Mouse (Mus musculus) intestine, embryonic 14.5 days (tissue): Measurements from ENCODE around the gene Snai3. TPM values are rescaled to one million over a fixed set of nuclear protein-coding genes. Genes with fewer than 3 reads are reported as not detected.

ENCODE experiments used
- ATAC-seq: fragments of 200-750 bp; cut with Nextera tagmentation; replicated peaks from 2 replicates; pipeline ENCODE4 v1.8.0; 2017; ENCODE audit warnings: low read depth, moderate number of reproducible peaks, moderate TSS enrichment, moderate library complexity; ENCODE audit not compliant: low FRiP score, low TSS enrichment
- DNase-seq: peaks from one replicate; pipeline ENCODE4 v3.0.0-alpha.2; 2018; ENCODE audit warnings: low spot score
- H3K27ac ChIP-seq: fragments of 300-500 bp; sonication (generic); 2 replicates; pipeline ENCODE4 v1.5.1; 2014; ENCODE audit warnings: low read depth, mild to moderate bottlenecking, control low read depth
- H3K27me3 ChIP-seq: fragments of 300-500 bp; sonication (generic); replicated peaks from 2 replicates; pipeline ENCODE4 v1.6.1; 2014; ENCODE audit warnings: low read length, control low read depth; ENCODE audit not compliant: control insufficient read depth, insufficient read depth
- H3K36me3 ChIP-seq: fragments of 300-500 bp; sonication (generic); 2 replicates; pipeline ENCODE4 v1.6.1; 2014; ENCODE audit warnings: low read length, control low read depth; ENCODE audit not compliant: control insufficient read depth, insufficient read depth
- H3K4me1 ChIP-seq: fragments of 300-500 bp; sonication (generic); replicated peaks from 2 replicates; pipeline ENCODE4 v1.6.1; 2014; ENCODE audit warnings: low read length, control low read depth, mixed read lengths; ENCODE audit not compliant: control insufficient read depth, insufficient read depth
- H3K4me2 ChIP-seq: fragments of 300-500 bp; sonication (generic); 2 replicates; pipeline ENCODE4 v1.6.1; 2014; ENCODE audit warnings: low read length
- H3K4me3 ChIP-seq: fragments of 300-500 bp; sonication (generic); 2 replicates; pipeline ENCODE4 v1.5.1; 2014; ENCODE audit warnings: low read depth, low read length, control low read depth, mixed read lengths
- H3K9ac ChIP-seq: fragments of 300-500 bp; sonication (generic); 2 replicates; pipeline ENCODE4 v1.6.1; 2014; ENCODE audit warnings: mild to moderate bottlenecking, low read length
- H3K9me3 ChIP-seq: fragments of 300-500 bp; sonication (generic); 2 replicates; pipeline ENCODE4 v1.6.1; 2016; ENCODE audit warnings: low read length, control low read depth; ENCODE audit not compliant: control insufficient read depth
- WGBS: fragments of 180-500 bp; shearing (Covaris S2); extraction: QIAGEN DNeasy Blood & Tissue Kit; methylation state at CpG from one replicate; pipeline ENCODE4 v1.1.7; 2014; 5-methylcytosine and 5-hydroxymethylcytosine counted together
- polyA plus RNA-seq: library from polyadenylated mRNA; unstranded; fragments of >200 nt; fragmentation: Nextera tagmentation; extraction: Ambion mirVana; gene quantifications from 2 replicates; pipeline ENCODE4 v1.2.1, GENCODE M21; 2014

Snai3 gene
- polyA plus RNA-seq, 1 experiment from 2014 or later, result 1.1 TPM

DNA sequence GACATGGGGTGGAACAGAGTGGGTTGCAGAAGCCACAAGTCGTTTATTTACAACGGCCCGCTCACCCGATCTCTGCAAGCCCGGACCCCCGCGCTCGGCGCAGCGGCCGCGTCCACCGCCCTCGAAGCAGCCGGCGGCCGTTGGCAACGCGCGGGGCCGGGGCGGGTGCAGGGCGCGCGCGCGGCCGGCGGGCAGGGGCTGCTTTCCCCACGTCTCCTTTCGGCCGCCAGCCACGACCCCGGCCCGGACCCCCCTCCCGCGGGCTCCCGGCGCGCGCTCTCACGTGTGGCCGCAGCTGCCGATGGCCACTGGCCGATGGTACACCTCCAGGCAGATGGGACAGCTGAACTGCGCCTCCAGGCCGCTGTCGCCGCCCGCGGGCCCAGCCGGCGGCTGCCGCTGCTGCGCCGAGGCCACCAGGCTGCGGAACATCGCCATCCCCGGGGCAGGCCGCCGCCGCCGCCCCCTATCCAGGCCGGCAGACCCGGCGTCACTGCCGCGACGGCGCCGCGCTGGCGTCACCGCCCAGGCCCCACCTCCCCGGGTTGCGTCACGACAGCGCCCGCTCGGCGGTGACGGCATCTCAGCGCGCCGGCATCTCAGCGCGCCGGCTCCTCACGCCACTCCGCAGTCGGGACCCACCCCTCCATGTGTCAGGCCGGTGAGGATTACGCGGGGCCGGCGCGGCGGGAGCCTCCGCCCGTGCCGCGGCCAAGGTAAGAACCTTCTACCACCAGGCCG lies 15.2 kb upstream of the Snai3 start, which contains the start of the genes Rnf166 and Ctu2:
Gene Rnf166 (minus strand): TSS at position 485 of the 741 bp plus-strand sequence.
Gene Ctu2 (plus strand): TSS at position 564 of the 741 bp plus-strand sequence.
- peak within 1 kb of the TSS; percentile 81 for H3K9ac ChIP-seq
- peak within 1 kb of the TSS; percentile 97 for H3K4me3 ChIP-seq
- under 1% methylated on average over 89 of the region's 103 CpGs for WGBS
- H3K36me3 ChIP-seq, result peaks cover 23% of the 10 kb centered on the region
- peak; percentile 92 for ATAC-seq
- peak within 1 kb of the TSS; percentile 88 for H3K4me2 ChIP-seq
- H3K27ac ChIP-seq, result peak within 1 kb of the TSS; percentile 48; the same call in 1 of the 2 replicates
- peak; percentile 97 for DNase-seq
- H3K9me3 ChIP-seq, result no peaks in the 10 kb centered on the region
- peaks cover 20% of the 10 kb centered on the region for H3K4me1 ChIP-seq
- no peaks in the 10 kb centered on the region for H3K27me3 ChIP-seq

DNA sequence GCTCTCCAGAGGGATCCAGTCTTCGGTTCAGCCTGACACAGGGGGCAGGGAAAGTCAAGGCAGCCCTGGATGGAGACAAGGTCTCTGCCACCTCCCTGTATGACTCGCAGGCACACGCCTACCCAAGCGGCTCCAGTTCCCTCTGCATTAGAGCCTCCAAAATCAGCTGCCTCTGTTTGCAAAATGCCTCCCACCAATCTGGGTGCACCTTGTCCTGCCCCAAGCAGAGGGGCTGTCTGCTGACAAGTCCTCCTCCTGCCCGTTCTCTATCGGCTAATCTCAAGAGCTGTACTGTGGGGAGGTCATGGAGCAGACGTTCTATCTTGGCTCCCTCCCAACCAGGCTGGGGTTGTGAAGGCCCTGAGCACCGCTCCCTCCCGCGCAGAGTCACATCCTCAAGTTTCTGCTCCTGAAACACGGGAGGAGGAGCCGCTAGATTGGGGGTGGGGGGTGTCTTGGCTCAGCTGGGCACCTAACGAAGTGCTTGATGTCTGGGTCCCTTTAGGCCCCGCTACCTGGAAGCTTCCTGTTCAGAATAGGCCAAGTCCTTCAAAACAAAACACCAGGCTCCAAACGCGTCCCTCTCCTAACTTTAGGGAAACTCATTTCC lies 14.5 kb upstream of the Snai3 start:
- DNase-seq, result peak; percentile 70
- peaks cover 20% of the 10 kb centered on the region for H3K4me1 ChIP-seq
- H3K27ac ChIP-seq, result peak overlapping the region; percentile 48; the same call in 1 of the 2 replicates
- H3K27me3 ChIP-seq, result no peaks in the 10 kb centered on the region
- peak overlapping the region; percentile 97 for H3K4me3 ChIP-seq
- ATAC-seq, result no peak
- no peaks in the 10 kb centered on the region for H3K9me3 ChIP-seq
- H3K9ac ChIP-seq, result peak overlapping the region; percentile 81
- peak overlapping the region; percentile 88 for H3K4me2 ChIP-seq
- H3K36me3 ChIP-seq, result peaks cover 22% of the 10 kb centered on the region
- 9% methylated on average over 16 of the region's 16 CpGs for WGBS

DNA sequence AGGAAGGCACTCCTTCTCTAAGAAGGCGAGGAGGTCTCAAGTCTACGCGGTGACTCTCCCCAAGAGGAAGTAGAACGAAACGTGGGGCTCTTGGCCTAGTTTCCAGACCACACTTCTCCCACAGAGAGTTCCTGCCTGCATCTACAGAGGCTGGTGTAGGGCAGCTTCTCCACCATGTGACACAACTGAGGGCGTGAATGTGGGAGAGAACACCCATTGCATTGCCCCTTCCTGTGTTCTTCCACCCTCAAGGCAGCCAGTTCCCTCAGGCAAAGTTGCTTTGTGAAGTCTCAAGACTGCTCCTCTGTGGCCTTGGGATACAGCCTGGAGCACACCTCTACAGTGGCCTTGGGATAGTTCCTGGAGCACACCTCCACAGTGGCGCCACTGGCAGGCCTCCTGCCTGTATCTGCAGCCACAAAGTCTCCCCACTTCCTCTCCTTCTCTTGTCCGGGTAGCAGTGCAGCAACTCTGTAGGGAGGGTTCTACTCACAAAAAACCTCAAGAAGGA lies 13.4 kb upstream of the Snai3 start:
- Histone ChIP-seq H3K36me3 (peaks cover 19% of the 10 kb centered on the region), H3K9ac (no peak overlapping the region), H3K4me3 (no peak overlapping the region), H3K4me2 (no peak overlapping the region), H3K27me3 (no peaks in the 10 kb centered on the region), H3K4me1 (peaks cover 20% of the 10 kb centered on the region), H3K9me3 (no peaks in the 10 kb centered on the region), H3K27ac (no peak overlapping the region)
- WGBS, result 82% methylated on average over 8 of the region's 8 CpGs
- no peak for DNase-seq
- ATAC-seq, result no peak

DNA sequence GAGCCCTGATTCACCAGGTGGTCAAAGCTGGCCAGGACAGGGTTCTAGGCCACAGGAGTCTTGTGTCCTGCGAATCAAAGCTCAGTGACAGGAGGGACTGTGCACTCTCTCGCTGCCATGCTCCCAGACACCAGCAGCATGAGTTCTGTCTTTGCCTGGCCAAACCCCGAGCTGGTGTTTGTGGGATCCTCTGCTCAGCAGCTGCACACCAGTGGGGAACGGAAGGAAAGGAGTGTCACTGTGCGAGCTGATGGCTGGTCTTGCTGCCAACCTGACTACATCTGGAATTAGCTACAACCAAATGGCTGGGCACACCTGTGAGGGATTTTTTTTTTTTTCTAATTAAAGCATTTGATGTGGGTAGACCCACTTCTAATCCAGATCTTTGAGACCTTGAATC lies 10.2 kb upstream of the Snai3 start:
- Histone ChIP-seq H3K4me1 (peaks cover 13% of the 10 kb centered on the region), H3K36me3 (peaks cover 45% of the 10 kb centered on the region), H3K4me2 (no peak overlapping the region), H3K4me3 (no peak overlapping the region), H3K9me3 (no peaks in the 10 kb centered on the region), H3K9ac (no peak overlapping the region), H3K27me3 (no peaks in the 10 kb centered on the region), H3K27ac (no peak overlapping the region)
- WGBS, result 80% methylated on average over 5 of the region's 5 CpGs
- DNase-seq (no peak), ATAC-seq (no peak)

DNA sequence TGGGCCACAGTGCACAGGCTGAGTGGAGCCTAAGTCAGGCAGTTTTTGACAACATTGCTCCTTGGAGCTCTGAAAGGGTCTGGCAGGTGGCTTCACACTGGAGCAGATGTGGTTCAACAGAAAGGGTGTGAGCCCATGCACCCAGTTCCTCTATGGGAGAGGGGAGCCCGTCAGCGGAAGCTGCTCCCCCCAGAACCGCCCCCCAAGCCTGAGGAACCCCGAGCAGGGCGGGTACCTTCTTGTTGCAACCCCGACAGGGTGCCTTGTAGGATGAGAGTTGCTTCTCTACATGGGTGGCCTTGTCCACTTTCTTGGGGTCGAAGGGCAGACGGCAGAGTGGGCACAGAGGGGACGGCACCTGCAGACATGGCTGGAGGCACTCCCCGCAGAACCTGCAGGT lies 9.4 kb upstream of the Snai3 start:
- no peak overlapping the region for H3K4me2 ChIP-seq
- H3K4me3 ChIP-seq, result no peak overlapping the region
- no peak overlapping the region for H3K9ac ChIP-seq
- DNase-seq, result no peak
- peaks cover 11% of the 10 kb centered on the region for H3K4me1 ChIP-seq
- no peak for ATAC-seq
- no peak overlapping the region for H3K27ac ChIP-seq
- H3K36me3 ChIP-seq, result peaks cover 48% of the 10 kb centered on the region
- H3K27me3 ChIP-seq, result no peaks in the 10 kb centered on the region
- H3K9me3 ChIP-seq, result no peaks in the 10 kb centered on the region
- WGBS, result 80% methylated on average over 10 of the region's 10 CpGs

DNA sequence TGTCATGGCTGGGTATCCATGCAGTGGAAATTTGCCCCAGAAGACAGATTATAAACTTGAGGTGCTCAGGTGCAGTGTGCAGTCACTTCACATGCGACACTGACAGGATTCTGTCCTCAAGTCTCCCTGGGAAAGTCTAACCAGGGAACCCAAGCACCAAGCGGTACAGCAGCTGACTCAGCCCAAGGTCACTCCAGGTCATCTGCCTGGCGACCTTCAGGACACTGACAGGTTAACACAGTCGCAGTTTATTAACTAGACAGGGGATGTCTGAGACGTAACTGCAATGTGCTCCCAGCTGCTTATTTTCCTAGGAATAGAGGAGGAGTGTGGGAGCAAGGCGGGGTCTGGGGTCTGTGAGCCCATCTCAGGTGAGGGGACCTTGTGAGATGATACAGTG lies 8.9 kb upstream of the Snai3 start:
- peaks cover 5% of the 10 kb centered on the region for H3K4me1 ChIP-seq
- H3K4me2 ChIP-seq, result no peak overlapping the region
- peaks cover 48% of the 10 kb centered on the region for H3K36me3 ChIP-seq
- H3K4me3 ChIP-seq, result no peak overlapping the region
- H3K27me3 ChIP-seq, result no peaks in the 10 kb centered on the region
- DNase-seq (no peak), ATAC-seq (no peak)
- H3K27ac ChIP-seq, result no peak overlapping the region
- no peaks in the 10 kb centered on the region for H3K9me3 ChIP-seq
- 74% methylated on average over 6 of the region's 6 CpGs for WGBS
- no peak overlapping the region for H3K9ac ChIP-seq

DNA sequence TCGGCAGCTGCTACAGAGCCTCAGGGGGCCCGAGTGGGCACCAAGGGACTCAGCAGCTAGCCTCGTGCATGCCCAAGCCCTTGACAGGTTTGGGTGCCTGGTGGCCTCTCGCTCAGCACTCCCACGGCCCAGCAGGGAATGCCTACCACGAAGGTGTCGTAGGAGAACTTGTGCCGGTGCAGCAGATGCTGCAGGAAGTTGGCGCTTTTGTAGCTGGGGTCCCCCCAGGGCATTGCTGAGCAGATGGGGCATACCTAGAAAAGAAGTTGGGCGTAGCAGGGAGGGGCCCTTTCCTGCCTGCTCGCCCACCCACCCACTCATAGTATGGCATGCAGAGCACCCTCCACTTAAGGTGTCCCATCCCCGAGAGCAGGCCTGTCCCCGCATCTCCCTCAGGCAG lies 7.3 kb upstream of the Snai3 start:
- no peak for ATAC-seq
- WGBS, result 92% methylated on average over 13 of the region's 13 CpGs
- peaks cover 42% of the 10 kb centered on the region for H3K36me3 ChIP-seq
- no peaks in the 10 kb centered on the region for H3K27me3 ChIP-seq
- no peak overlapping the region for H3K4me3 ChIP-seq
- H3K4me2 ChIP-seq, result no peak overlapping the region
- no peaks in the 10 kb centered on the region for H3K4me1 ChIP-seq
- no peaks in the 10 kb centered on the region for H3K9me3 ChIP-seq
- no peak for DNase-seq
- H3K27ac ChIP-seq, result no peak overlapping the region
- H3K9ac ChIP-seq, result no peak overlapping the region

DNA sequence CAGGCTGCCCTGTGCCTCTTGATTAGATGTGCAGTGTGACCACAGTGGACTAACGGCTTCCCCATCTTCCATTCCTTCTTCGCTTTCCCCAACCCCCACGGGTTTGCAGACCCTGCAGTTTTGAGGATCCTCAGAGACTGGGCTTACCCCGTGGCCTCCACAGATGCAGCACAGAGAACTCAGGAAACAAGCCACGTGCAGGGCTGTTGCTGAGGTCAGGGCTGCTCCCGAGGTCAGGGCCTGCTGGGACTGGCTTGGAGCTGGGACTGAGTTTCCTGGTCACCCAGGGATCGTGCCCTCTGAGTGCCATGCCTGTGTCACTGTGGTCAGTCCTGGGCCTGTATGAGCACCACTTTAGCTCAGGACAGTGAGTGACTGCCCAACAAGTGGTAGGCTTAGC lies 4.5 kb upstream of the Snai3 start:
- H3K27me3 ChIP-seq, result peaks cover 25% of the 10 kb centered on the region
- H3K9ac ChIP-seq, result no peak overlapping the region
- no peak for ATAC-seq
- H3K36me3 ChIP-seq, result peaks cover 41% of the 10 kb centered on the region
- H3K27ac ChIP-seq, result no peak overlapping the region
- DNase-seq, result no peak
- no peak overlapping the region for H3K4me2 ChIP-seq
- peaks cover 6% of the 10 kb centered on the region for H3K4me1 ChIP-seq
- H3K9me3 ChIP-seq, result no peaks in the 10 kb centered on the region
- H3K4me3 ChIP-seq, result no peak overlapping the region
- WGBS, result 75% methylated on average over 7 of the region's 7 CpGs
